Mouse (Mus musculus): Measurements from ENCODE around the gene Gm37419. TPM values are rescaled to one million over a fixed set of nuclear protein-coding genes. Genes with fewer than 3 reads are reported as not detected.

The Gm37419 gene
- polyA plus RNA-seq (2012; rRNA removed) = not detected in 2 replicates

- TF ChIP-seq CTCF (IDR thresholded peaks at IDR 0.05; ENCODE audit: extremely low read depth, insufficient read depth, low read length) (no peak), POLR2A (IDR thresholded peaks at IDR 0.05; ENCODE audit: extremely low read depth, insufficient read depth, low read length) (peak; percentile 96)
- Histone ChIP-seq H3K4me1 (ENCODE audit: control insufficient read depth, insufficient read depth, low read length) (peaks cover under 1% of the 10 kb centered on the region; the same call in 1 of the 2 replicates), H3K27ac (ENCODE audit: insufficient read depth, low read length) (peak within 1 kb of the TSS; percentile 100), H3K4me3 (ENCODE audit: insufficient read depth, low read length) (peak within 1 kb of the TSS; percentile 45)
These were observed at the start of gene Gm37419, which contains the start of gene Bcl6 for GRCm38 (mm10) chr16:23988466-23989208. Gm37419 (plus strand) TSS chr16:23988482. Bcl6 (minus strand) TSS chr16:23988852.

GRCm38 (mm10) chr16:23944801-23945200 lies 43.5 kb upstream of the Gm37419 start:
- no peak overlapping the region for H3K27ac ChIP-seq (ENCODE audit: insufficient read depth, low read length)
- H3K4me3 ChIP-seq (ENCODE audit: insufficient read depth, low read length) = no peak overlapping the region
- H3K4me1 ChIP-seq (ENCODE audit: control insufficient read depth, insufficient read depth, low read length) = no peaks in the 10 kb centered on the region
- TF ChIP-seq CTCF (IDR thresholded peaks at IDR 0.05; ENCODE audit: extremely low read depth, insufficient read depth, low read length) (no peak), POLR2A (IDR thresholded peaks at IDR 0.05; ENCODE audit: extremely low read depth, insufficient read depth, low read length) (no peak)

GRCm38 (mm10) chr16:23947654-23948053 lies 40.6 kb upstream of the Gm37419 start:
- TF ChIP-seq POLR2A (IDR thresholded peaks at IDR 0.05; ENCODE audit: extremely low read depth, insufficient read depth, low read length) = no peak
- TF ChIP-seq CTCF (IDR thresholded peaks at IDR 0.05; ENCODE audit: extremely low read depth, insufficient read depth, low read length) = no peak
- H3K27ac ChIP-seq (ENCODE audit: insufficient read depth, low read length) = no peak overlapping the region
- H3K4me3 ChIP-seq (ENCODE audit: insufficient read depth, low read length) = no peak overlapping the region
- no peaks in the 10 kb centered on the region for H3K4me1 ChIP-seq (ENCODE audit: control insufficient read depth, insufficient read depth, low read length)

GRCm38 (mm10) chr16:23952101-23952727 lies 36.1 kb upstream of the Gm37419 start:
- H3K27ac ChIP-seq (ENCODE audit: insufficient read depth, low read length) = no peak overlapping the region
- no peak for TF ChIP-seq POLR2A (IDR thresholded peaks at IDR 0.05; ENCODE audit: extremely low read depth, insufficient read depth, low read length)
- no peak for TF ChIP-seq CTCF (IDR thresholded peaks at IDR 0.05; ENCODE audit: extremely low read depth, insufficient read depth, low read length)
- H3K4me1 ChIP-seq (ENCODE audit: control insufficient read depth, insufficient read depth, low read length) = no peaks in the 10 kb centered on the region
- no peak overlapping the region for H3K4me3 ChIP-seq (ENCODE audit: insufficient read depth, low read length)

GRCm38 (mm10) chr16:23953189-23953958 lies 34.9 kb upstream of the Gm37419 start:
- H3K27ac ChIP-seq (ENCODE audit: insufficient read depth, low read length) = no peak overlapping the region
- H3K4me1 ChIP-seq (ENCODE audit: control insufficient read depth, insufficient read depth, low read length) = no peaks in the 10 kb centered on the region
- TF ChIP-seq POLR2A (IDR thresholded peaks at IDR 0.05; ENCODE audit: extremely low read depth, insufficient read depth, low read length) (no peak), CTCF (IDR thresholded peaks at IDR 0.05; ENCODE audit: extremely low read depth, insufficient read depth, low read length) (peak; percentile 55)
- no peak overlapping the region for H3K4me3 ChIP-seq (ENCODE audit: insufficient read depth, low read length)

- Histone ChIP-seq H3K4me3 (ENCODE audit: insufficient read depth, low read length) (no peak overlapping the region), H3K27ac (ENCODE audit: insufficient read depth, low read length) (no peak overlapping the region), H3K4me1 (ENCODE audit: control insufficient read depth, insufficient read depth, low read length) (no peaks in the 10 kb centered on the region)
- TF ChIP-seq CTCF (IDR thresholded peaks at IDR 0.05; ENCODE audit: extremely low read depth, insufficient read depth, low read length) (no peak), POLR2A (IDR thresholded peaks at IDR 0.05; ENCODE audit: extremely low read depth, insufficient read depth, low read length) (no peak)
These were observed 34.4 kb upstream of the Gm37419 start for GRCm38 (mm10) chr16:23953959-23954260.

GRCm38 (mm10) chr16:23958938-23959337 lies 29.3 kb upstream of the Gm37419 start:
- TF ChIP-seq POLR2A (IDR thresholded peaks at IDR 0.05; ENCODE audit: extremely low read depth, insufficient read depth, low read length) (no peak), CTCF (IDR thresholded peaks at IDR 0.05; ENCODE audit: extremely low read depth, insufficient read depth, low read length) (no peak)
- H3K4me1 ChIP-seq (ENCODE audit: control insufficient read depth, insufficient read depth, low read length) = no peaks in the 10 kb centered on the region

GRCm38 (mm10) chr16:23962401-23962800 lies 25.9 kb upstream of the Gm37419 start:
- TF ChIP-seq POLR2A (IDR thresholded peaks at IDR 0.05; ENCODE audit: extremely low read depth, insufficient read depth, low read length) = no peak
- TF ChIP-seq CTCF (IDR thresholded peaks at IDR 0.05; ENCODE audit: extremely low read depth, insufficient read depth, low read length) = peak; percentile 45

More at GRCm38 (mm10) chr16:23958938-23959337, 29.3 kb upstream of the Gm37419 start:
- Histone ChIP-seq H3K4me3 (ENCODE audit: insufficient read depth, low read length) (no peak overlapping the region), H3K27ac (ENCODE audit: insufficient read depth, low read length) (no peak overlapping the region)

GRCm38 (mm10) chr16:23963896-23964668 lies 24.2 kb upstream of the Gm37419 start:
- H3K27ac ChIP-seq (ENCODE audit: insufficient read depth, low read length) = no peak overlapping the region
- TF ChIP-seq POLR2A (IDR thresholded peaks at IDR 0.05; ENCODE audit: extremely low read depth, insufficient read depth, low read length) (no peak), CTCF (IDR thresholded peaks at IDR 0.05; ENCODE audit: extremely low read depth, insufficient read depth, low read length) (no peak)
- H3K4me3 ChIP-seq (ENCODE audit: insufficient read depth, low read length) = no peak overlapping the region
- no peaks in the 10 kb centered on the region for H3K4me1 ChIP-seq (ENCODE audit: control insufficient read depth, insufficient read depth, low read length)

More at GRCm38 (mm10) chr16:23962401-23962800, 25.9 kb upstream of the Gm37419 start:
- Histone ChIP-seq H3K27ac (ENCODE audit: insufficient read depth, low read length) (no peak overlapping the region), H3K4me3 (ENCODE audit: insufficient read depth, low read length) (no peak overlapping the region), H3K4me1 (ENCODE audit: control insufficient read depth, insufficient read depth, low read length) (no peaks in the 10 kb centered on the region)

All from cortical plate, adult 2 months (tissue).